Mouse (Mus musculus): ENCODE measurements around the gene Aldh2. TPM values are rescaled to one million over a fixed set of nuclear protein-coding genes. Genes with fewer than 3 reads are reported as not detected.
"Not testable (repeated sequence)": the region's sequence is repeated elsewhere in the genome, so short reads cannot be mapped to it uniquely, and the experiment has no call there.

Aldh2 gene
- polyA plus RNA-seq (2012; rRNA removed), result 199 and 205 TPM in 2 replicates

- peak; percentile 53 to 79 for DNase-seq (ENCODE audit: extremely low spot score in 1 of 2, low spot score in 1 of 2)
These were observed at the start of gene Aldh2 for GRCm38 (mm10) chr5:121593451-121594401. Aldh2 (minus strand) TSS chr5:121593824.

GRCm38 (mm10) chr5:121639601-121640000, 46.0 kb upstream of the Aldh2 start:
- no peak for DNase-seq (ENCODE audit: extremely low spot score in 1 of 2, low spot score in 1 of 2)

GRCm38 (mm10) chr5:121637296-121637695, 43.7 kb upstream of the Aldh2 start:
- no peak for DNase-seq (ENCODE audit: extremely low spot score in 1 of 2, low spot score in 1 of 2)

GRCm38 (mm10) chr5:121634668-121635067, 41.0 kb upstream of the Aldh2 start:
- DNase-seq (ENCODE audit: extremely low spot score in 1 of 2, low spot score in 1 of 2), result no peak

GRCm38 (mm10) chr5:121632804-121633203, 39.2 kb upstream of the Aldh2 start:
- no peak for DNase-seq (ENCODE audit: extremely low spot score in 1 of 2, low spot score in 1 of 2)

- DNase-seq (ENCODE audit: extremely low spot score in 1 of 2, low spot score in 1 of 2), result not testable (repeated sequence)
These were observed 37.6 kb upstream of the Aldh2 start for GRCm38 (mm10) chr5:121631106-121631647.

GRCm38 (mm10) chr5:121627871-121628270, 34.2 kb upstream of the Aldh2 start:
- peak; percentile 43 to 86 for DNase-seq (ENCODE audit: extremely low spot score in 1 of 2, low spot score in 1 of 2)

- DNase-seq (ENCODE audit: extremely low spot score in 1 of 2, low spot score in 1 of 2), result no peak
These were observed 29.6 kb upstream of the Aldh2 start for GRCm38 (mm10) chr5:121623241-121623640.

GRCm38 (mm10) chr5:121621102-121621501, 27.5 kb upstream of the Aldh2 start:
- DNase-seq (ENCODE audit: extremely low spot score in 1 of 2, low spot score in 1 of 2), result no peak

- DNase-seq (ENCODE audit: extremely low spot score in 1 of 2, low spot score in 1 of 2), result peak; percentile 24 to 76
These were observed 25.2 kb upstream of the Aldh2 start, which contains the start of gene Acad12 for GRCm38 (mm10) chr5:121618592-121619513. Acad12 (minus strand) TSS chr5:121618938.

- DNase-seq (ENCODE audit: extremely low spot score in 1 of 2, low spot score in 1 of 2), result not testable (repeated sequence)
These were observed 21.3 kb upstream of the Aldh2 start for GRCm38 (mm10) chr5:121614921-121615320.

GRCm38 (mm10) chr5:121612036-121612435, 18.4 kb upstream of the Aldh2 start:
- DNase-seq (ENCODE audit: extremely low spot score in 1 of 2, low spot score in 1 of 2), result no peak

- DNase-seq (ENCODE audit: extremely low spot score in 1 of 2, low spot score in 1 of 2), result not testable (repeated sequence)
These were observed 16.0 kb upstream of the Aldh2 start for GRCm38 (mm10) chr5:121609556-121610135.

GRCm38 (mm10) chr5:121606151-121606550, 12.5 kb upstream of the Aldh2 start:
- DNase-seq (ENCODE audit: extremely low spot score in 1 of 2, low spot score in 1 of 2), result peak in 1 of 2 experiments; percentile 89

GRCm38 (mm10) chr5:121603815-121604214, 10.2 kb upstream of the Aldh2 start:
- DNase-seq (ENCODE audit: extremely low spot score in 1 of 2, low spot score in 1 of 2), result not testable (repeated sequence)

- DNase-seq (ENCODE audit: extremely low spot score in 1 of 2, low spot score in 1 of 2), result peak; percentile 58 to 95
These were observed 8.1 kb upstream of the Aldh2 start for GRCm38 (mm10) chr5:121601547-121602299.

GRCm38 (mm10) chr5:121598871-121599610, 5.4 kb upstream of the Aldh2 start:
- no peak for DNase-seq (ENCODE audit: extremely low spot score in 1 of 2, low spot score in 1 of 2)

GRCm38 (mm10) chr5:121597991-121598537, 4.4 kb upstream of the Aldh2 start:
- DNase-seq (ENCODE audit: extremely low spot score in 1 of 2, low spot score in 1 of 2), result no peak
